Mouse (Mus musculus) forebrain, embryonic 11.5 days (tissue): Measurements from ENCODE around the gene 3110082I17Rik. TPM values are rescaled to one million over a fixed set of nuclear protein-coding genes. Genes with fewer than 3 reads are reported as not detected.
"Not testable (repeated sequence)": the region's sequence is repeated elsewhere in the genome, so short reads cannot be mapped to it uniquely, and the experiment has no call there.

Source experiments
- ATAC-seq: fragments of 200-750 bp; cut with Nextera tagmentation; replicated peaks from 2 replicates; pipeline ENCODE4 v1.8.0; 2017; ENCODE audit warnings: moderate TSS enrichment; ENCODE audit not compliant: low FRiP score
- DNase-seq: peaks from one replicate; pipeline ENCODE4 v3.0.0-alpha.2; 2017; ENCODE audit warnings: low spot score
- H3K27ac ChIP-seq: fragments of 300-500 bp; sonication (generic); 2 replicates; pipeline ENCODE4 v1.5.1; 2014; ENCODE audit warnings: low read depth, low read length
- H3K27me3 ChIP-seq: fragments of 300-500 bp; sonication (generic); 2 replicates; pipeline ENCODE4 v1.6.1; 2014; ENCODE audit warnings: mild to moderate bottlenecking, low read length, mixed read lengths; ENCODE audit not compliant: control insufficient read depth, insufficient read depth
- H3K36me3 ChIP-seq: fragments of 300-500 bp; sonication (generic); 2 replicates; pipeline ENCODE4 v1.6.1; 2014; ENCODE audit warnings: mild to moderate bottlenecking, low read length, moderate library complexity, mixed read lengths; ENCODE audit not compliant: control insufficient read depth, insufficient read depth
- H3K4me1 ChIP-seq: fragments of 300-500 bp; sonication (generic); replicated peaks from 2 replicates; pipeline ENCODE4 v1.6.1; 2014; ENCODE audit warnings: low read length, mixed read lengths; ENCODE audit not compliant: control insufficient read depth, insufficient read depth
- H3K4me2 ChIP-seq: fragments of 300-500 bp; sonication (generic); 2 replicates; pipeline ENCODE4 v1.6.1; 2014; ENCODE audit warnings: low read depth, mild to moderate bottlenecking, low read length, moderate library complexity, mixed read lengths; ENCODE audit not compliant: severe bottlenecking
- H3K4me3 ChIP-seq: fragments of 300-500 bp; sonication (generic); 2 replicates; pipeline ENCODE4 v1.5.1; 2014; ENCODE audit warnings: low read depth, low read length
- H3K9ac ChIP-seq: fragments of 300-500 bp; sonication (generic); 2 replicates; pipeline ENCODE4 v1.6.1; 2014; ENCODE audit warnings: low read length
- H3K9me3 ChIP-seq: fragments of 300-500 bp; sonication (generic); 2 replicates; pipeline ENCODE4 v1.6.1; 2016; ENCODE audit warnings: low read length, mixed read lengths; ENCODE audit not compliant: control insufficient read depth
- WGBS: fragments of 180-500 bp; shearing (Covaris S2); extraction: QIAGEN DNeasy Blood & Tissue Kit; methylation state at CpG from one replicate; pipeline ENCODE4 v1.1.7; 2014; 5-methylcytosine and 5-hydroxymethylcytosine counted together
- polyA plus RNA-seq: library from polyadenylated mRNA; unstranded; fragments of >200 nt; fragmentation: Nextera tagmentation; extraction: Ambion mirVana; gene quantifications from 2 replicates; pipeline ENCODE4 v1.2.1, GENCODE M21; 2014

The 3110082I17Rik gene
- polyA plus RNA-seq, 1 experiment from 2014 or later: 38.5 TPM

DNA sequence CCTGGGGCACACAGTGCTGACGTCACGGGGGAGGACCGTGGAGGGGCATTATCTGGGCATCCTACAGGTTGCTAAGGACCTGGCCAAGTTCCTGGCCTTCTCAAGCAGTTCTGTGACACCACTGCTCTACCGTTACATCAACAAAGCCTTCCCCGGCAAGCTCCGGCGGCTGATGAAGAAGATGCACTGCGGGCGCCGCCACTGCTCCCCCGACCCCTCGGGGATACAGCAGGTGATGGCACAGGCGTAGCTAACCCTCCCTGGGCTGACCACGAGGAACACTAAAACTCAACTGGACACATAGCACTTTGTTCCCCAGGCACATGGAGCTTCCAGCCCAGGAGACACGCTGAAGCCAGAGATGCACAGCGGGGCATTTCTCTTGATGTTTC, 67.1 kb downstream of the 3110082I17Rik start:
- Histone ChIP-seq H3K27ac (no peak overlapping the region), H3K4me2 (no peak overlapping the region), H3K9ac (no peak overlapping the region), H3K36me3 (no peaks in the 10 kb centered on the region), H3K4me3 (no peak overlapping the region), H3K9me3 (no peaks in the 10 kb centered on the region), H3K27me3 (no peaks in the 10 kb centered on the region), H3K4me1 (no peaks in the 10 kb centered on the region)
- DNase-seq (no peak), ATAC-seq (no peak)
- 90% methylated on average over 16 of the region's 16 CpGs for WGBS

DNA sequence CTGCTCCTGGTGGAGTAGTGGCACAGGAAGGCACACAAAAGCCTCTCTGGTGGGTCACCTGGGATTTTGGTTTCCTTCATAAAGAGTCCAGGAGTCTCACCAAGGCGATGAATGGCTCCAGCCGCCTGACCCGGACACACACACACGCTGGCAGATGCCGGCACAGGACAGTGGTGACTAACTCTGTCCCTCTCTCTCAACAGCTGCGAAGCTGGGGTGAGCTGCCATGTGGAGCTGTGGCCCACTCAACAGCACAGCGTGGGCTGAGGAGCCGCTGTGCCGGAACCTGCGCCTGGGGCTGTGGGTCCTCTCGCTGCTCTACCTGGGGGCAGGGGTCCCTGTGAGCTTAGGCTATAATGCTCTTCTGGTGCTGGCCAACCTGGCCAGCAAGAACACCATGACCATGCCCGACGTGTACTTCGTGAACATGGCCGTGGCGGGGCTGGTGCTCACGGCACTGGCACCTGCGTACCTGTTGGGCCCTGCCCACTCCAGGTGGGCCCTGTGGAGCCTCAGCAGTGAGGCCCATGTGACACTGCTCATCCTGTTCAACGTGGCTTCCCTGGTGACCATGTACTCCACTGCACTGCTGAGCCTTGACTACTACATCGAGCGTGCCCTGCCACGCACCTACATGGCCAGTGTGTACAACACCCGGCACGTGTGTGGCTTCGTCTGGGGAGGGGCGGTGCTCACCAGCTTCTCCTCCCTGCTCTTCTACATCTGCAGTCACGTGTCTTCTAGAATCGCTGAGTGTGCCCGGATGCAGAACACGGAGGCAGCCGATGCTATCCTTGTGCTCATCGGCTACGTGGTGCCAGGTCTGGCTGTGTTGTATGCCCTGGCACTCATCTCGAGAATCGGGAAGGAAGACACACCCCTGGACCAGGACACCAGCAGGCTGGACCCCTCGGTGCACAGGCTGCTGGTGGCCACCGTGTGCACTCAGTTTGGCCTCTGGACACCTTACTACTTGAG, 67.8 kb downstream of the 3110082I17Rik start:
- no peaks in the 10 kb centered on the region for H3K9me3 ChIP-seq
- H3K4me3 ChIP-seq: no peak overlapping the region
- WGBS: 94% methylated on average over 37 of the region's 37 CpGs
- DNase-seq (no peak), ATAC-seq (no peak)
- no peak overlapping the region for H3K9ac ChIP-seq
- no peaks in the 10 kb centered on the region for H3K4me1 ChIP-seq
- H3K36me3 ChIP-seq: no peaks in the 10 kb centered on the region
- H3K27me3 ChIP-seq: no peaks in the 10 kb centered on the region
- H3K4me2 ChIP-seq: no peak overlapping the region
- no peak overlapping the region for H3K27ac ChIP-seq

DNA sequence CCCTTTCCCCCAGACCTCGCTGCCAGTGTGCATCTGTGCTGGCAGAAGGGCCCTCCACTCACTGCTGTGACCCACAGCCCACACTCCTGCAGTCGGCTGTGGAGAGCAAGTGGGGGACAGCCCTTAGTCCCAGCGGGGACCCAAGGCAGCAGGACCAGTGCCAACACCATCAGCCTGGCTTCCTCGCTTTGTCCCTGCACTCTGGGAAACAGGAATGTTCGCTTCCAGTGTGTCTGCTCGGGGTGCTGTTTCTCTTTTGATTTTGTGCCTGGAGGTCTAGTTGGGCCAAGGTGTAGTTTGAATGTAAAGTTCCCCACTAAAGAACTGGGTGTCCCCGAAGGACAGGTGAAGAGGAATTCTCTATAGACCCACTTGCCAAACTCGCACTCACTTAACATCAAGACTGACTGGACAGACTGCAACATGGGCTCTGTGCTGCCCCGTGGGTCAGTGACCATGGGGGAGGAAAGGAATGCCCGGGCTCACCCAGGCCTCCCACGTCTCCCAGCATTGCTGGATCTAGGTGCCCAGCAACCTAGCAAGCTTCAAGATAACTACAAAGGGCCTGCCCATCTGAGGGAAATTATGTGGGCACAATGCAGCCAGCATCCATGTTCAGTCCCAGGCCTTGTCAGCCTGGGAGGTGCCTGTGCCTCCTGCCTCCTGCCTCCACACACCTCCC, 68.9 kb downstream of the 3110082I17Rik start:
- Histone ChIP-seq H3K9me3 (no peaks in the 10 kb centered on the region), H3K4me3 (no peak overlapping the region), H3K4me2 (no peak overlapping the region), H3K9ac (no peak overlapping the region), H3K36me3 (no peaks in the 10 kb centered on the region), H3K27me3 (no peaks in the 10 kb centered on the region), H3K27ac (no peak overlapping the region), H3K4me1 (no peaks in the 10 kb centered on the region)
- no peak for DNase-seq
- no peak for ATAC-seq
- WGBS: 79% methylated on average over 11 of the region's 11 CpGs

DNA sequence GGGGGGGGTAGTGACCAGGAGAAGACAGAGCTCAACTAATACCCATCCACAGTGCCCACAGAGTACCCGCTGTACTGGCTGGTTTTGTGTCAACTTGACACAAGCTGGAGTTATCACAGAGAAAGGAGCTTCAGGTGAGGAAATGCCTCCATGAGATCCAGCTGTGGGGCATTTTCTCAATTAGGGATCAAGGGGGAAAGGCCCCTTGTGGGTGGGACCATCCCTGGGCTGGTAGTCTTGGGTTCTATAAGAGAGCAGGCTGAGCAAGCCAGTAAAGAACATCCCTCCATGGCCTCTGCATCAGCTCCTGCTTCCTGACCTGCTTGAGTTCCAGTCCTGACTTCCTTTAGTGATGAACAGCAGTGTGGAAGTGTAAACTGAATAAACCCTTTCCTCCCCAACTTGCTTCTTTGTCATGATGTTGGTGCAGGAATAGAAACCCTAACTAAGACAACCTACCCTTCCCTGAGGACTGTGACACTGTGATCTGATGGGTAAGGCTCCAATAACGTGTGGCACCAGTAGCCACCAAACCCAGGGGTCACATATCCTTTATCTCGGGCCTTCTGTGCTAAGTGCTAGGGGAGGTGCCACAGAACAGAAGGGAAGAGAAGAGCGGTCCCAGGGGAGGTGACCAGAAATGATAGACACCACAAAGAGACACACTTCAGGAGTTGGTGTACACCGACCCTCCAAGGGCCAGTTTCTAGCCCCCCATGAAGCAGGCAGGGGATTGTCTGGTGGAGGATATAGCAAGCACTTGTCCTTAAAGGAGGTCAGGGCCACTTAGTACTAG, 69.8 kb downstream of the 3110082I17Rik start:
- not testable (repeated sequence) for DNase-seq, ATAC-seq, H3K27ac ChIP-seq, H3K36me3 ChIP-seq, H3K4me1 ChIP-seq, H3K9ac ChIP-seq, H3K27me3 ChIP-seq, H3K9me3 ChIP-seq, H3K4me3 ChIP-seq
- 82% methylated on average over 5 of the region's 5 CpGs for WGBS
- 0 out of 2 replicates have a peak overlapping the region, but pooled peaks have one; percentile 15 for H3K4me2 ChIP-seq

DNA sequence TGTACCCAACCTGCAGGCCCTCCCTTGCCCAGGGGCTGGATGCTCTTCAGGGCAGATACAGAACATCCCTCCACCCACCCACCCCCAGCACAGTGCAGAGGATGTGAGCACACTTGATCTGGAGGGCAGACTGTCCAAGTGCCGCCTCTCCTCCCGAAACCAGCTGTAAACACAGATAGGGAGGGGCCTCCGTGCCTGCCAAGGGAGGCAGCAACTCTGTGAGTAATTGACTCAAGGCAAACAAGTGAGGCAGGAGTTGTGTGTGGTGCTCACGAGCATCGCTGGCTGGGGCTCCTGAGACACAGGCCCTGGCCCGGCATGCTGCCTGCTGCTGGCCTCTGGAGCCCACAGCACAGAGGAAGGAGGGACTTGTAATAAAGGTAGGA, 70.7 kb downstream of the 3110082I17Rik start:
- H3K4me3 ChIP-seq: no peak overlapping the region
- WGBS: 65% methylated on average over 6 of the region's 6 CpGs
- H3K4me2 ChIP-seq: no peak overlapping the region
- H3K9me3 ChIP-seq: no peaks in the 10 kb centered on the region
- no peaks in the 10 kb centered on the region for H3K36me3 ChIP-seq
- no peak for DNase-seq
- 0 out of 2 replicates have a peak, but pooled peaks have one; percentile 30 for ATAC-seq
- H3K27ac ChIP-seq: 0 out of 2 replicates have a peak overlapping the region, but pooled peaks have one; percentile 59
- H3K4me1 ChIP-seq: no peaks in the 10 kb centered on the region
- H3K27me3 ChIP-seq: no peaks in the 10 kb centered on the region
- no peak overlapping the region for H3K9ac ChIP-seq

DNA sequence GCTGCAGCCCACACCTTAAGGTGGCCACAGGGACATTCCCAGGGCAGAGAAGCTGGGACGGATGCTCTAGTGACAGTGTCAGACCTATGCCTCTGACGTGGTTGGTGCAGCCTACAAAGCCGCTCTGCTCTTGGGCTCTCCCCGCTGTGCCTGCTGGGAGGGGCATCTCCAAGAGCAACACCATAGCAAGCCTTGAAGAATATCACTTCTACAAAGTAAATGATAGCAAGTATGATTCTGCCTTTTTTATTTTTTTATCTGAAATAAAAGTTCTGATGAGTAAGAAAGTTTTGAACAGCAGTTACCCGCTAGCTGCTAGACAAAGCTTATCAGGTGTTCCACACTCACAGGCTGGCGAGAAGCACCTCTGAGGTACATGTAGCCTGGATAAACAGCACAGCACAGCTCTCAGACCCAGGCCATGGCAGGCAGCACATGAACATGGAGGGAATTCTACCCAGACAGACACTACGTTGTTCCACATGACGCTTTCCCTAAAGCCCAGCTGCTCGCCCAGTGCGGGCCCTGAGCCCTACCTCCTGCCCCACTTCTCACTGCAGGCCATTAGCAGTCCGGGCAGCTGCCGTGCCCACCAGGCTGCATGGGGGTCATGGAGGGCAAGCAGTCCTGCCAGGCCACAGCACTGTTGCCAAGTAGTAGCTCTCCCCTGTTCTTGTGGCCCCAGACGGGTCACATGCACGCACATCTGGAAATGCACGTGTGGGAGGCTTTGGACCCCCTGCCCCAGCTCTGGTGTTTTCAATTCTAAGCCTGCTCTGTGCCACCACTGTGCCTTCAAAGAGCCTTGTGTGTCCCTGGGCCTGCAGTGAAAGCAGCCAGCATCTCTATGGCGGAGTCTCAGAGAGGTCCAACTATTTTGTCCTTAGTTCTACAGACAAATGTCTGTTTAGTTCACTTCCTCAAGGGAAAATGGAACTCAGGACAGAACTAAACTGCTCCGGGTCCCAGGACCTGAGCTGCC, 71.3 kb downstream of the 3110082I17Rik start:
- Histone ChIP-seq H3K4me3 (no peak overlapping the region), H3K4me2 (no peak overlapping the region), H3K4me1 (no peaks in the 10 kb centered on the region), H3K9me3 (no peaks in the 10 kb centered on the region), H3K9ac (no peak overlapping the region), H3K27me3 (no peaks in the 10 kb centered on the region), H3K36me3 (no peaks in the 10 kb centered on the region), H3K27ac (peak overlapping the region; percentile 59; the same call in 1 of the 2 replicates)
- ATAC-seq (no peak), DNase-seq (no peak)
- 79% methylated on average over 17 of the region's 17 CpGs for WGBS

DNA sequence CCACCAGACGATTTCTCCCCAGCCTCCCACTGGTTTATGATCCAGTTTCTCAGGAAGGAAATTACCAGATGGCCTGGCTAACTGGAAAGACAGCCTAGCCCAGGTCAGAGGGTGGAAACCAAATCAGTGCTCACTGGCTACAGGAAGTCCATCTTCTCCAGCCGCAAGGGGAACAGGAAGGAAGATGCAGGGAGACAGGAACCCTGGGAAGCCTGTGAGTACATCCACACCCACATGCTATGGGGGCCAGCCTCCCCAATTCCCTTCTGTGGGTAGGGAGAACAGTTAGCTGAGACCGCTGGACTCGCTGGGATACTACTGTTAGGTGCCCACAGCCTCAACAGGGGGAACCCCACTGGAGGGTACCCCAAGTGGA, 72.1 kb downstream of the 3110082I17Rik start:
- Histone ChIP-seq H3K9ac (no peak overlapping the region), H3K36me3 (no peaks in the 10 kb centered on the region), H3K4me2 (no peak overlapping the region), H3K4me1 (no peaks in the 10 kb centered on the region), H3K27me3 (no peaks in the 10 kb centered on the region), H3K27ac (0 out of 2 replicates have a peak overlapping the region, but pooled peaks have one; percentile 37), H3K9me3 (no peaks in the 10 kb centered on the region), H3K4me3 (no peak overlapping the region)
- ATAC-seq (no peak), DNase-seq (no peak)
- 87% methylated on average over 4 of the region's 4 CpGs for WGBS
